Mouse (Mus musculus) adrenal gland, postnatal 4 days (tissue): Measurements from ENCODE around the gene Srf. TPM values are rescaled to one million over a fixed set of nuclear protein-coding genes. Genes with fewer than 3 reads are reported as not detected.

ENCODE experiments used
- DNase-seq, 2 experiments: peaks; one replicate each; pipeline ENCODE4 v3.0.0; 2021 to 2022; ENCODE audit warnings: low spot score in 2 of 2, mixed read lengths in 2 of 2
- long read RNA-seq, 2 experiments: library from polyadenylated mRNA; stranded (forward); transcript quantifications; one replicate each; pipeline ENCODE4 v2.0.0; 2021
- total RNA-seq, 2 experiments: library from RNA; stranded (reverse); gene quantifications; 2 replicates each; pipeline ENCODE4 v1.2.3; 2021

The Srf gene
- 10 to 100 TPM; 35.4 to 36.8 TPM for total RNA-seq
- long read RNA-seq, experiment 1, partial matches to known transcripts, result 9 of 12 reads
- long read RNA-seq, experiment 1, other reads (novel, unspliced or antisense), result 0 of 12 reads
- long read RNA-seq, experiment 2, partial matches to known transcripts, result 4 of 9 reads
- long read RNA-seq, experiment 2, other reads (novel, unspliced or antisense), result 3 of 9 reads

- DNase-seq, result peak; percentile 78 to 89
Measured at GRCm38 (mm10) chr17:46555673-46556583, at the start of gene Srf. Gene Srf, minus strand, starts transcription at chr17:46556175.

DNA sequence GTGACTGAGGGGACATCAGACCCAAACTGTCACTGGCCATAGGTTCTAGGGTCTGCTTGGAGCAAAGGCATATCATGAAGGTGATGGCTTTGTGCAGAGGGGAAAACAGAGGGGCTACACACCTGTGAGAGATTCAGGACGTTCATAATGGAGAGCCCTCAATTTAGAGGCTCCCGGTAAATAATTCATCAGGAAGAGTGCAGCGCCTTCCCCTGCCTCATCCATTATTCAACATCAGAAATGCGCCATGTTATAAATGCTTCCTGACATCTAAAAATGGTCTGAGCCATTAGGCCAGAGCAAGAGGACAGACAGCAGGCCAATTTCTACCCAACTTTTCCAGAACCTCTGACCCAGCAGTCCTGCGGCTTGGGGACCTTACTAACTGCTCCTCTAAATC, 49.2 kb upstream of the Srf start:
- DNase-seq, result no peak

- no peak for DNase-seq
Measured at GRCm38 (mm10) chr17:46603229-46603628, 47.3 kb upstream of the Srf start.

GRCm38 (mm10) chr17:46602212-46602611, 46.2 kb upstream of the Srf start:
- DNase-seq, result no peak

DNA sequence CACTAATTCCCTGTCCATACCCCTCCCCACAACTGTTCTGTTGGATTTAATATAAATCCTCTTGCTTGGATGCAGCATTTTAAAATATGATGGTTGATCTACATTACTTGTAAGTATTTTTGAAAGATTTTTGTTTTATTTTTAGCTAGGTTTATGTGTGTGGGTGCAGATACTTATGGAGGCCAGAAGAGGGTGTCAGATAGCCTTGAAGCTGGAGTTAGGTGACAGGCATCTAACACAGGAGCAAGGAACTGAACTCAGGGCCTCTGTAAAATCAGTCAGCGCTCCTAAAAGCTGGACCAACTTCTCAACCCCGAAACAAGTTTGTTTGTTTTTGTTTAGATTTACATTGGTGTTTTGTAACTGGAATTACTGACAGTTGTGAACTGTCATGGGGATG, 44.6 kb upstream of the Srf start:
- DNase-seq, result no peak

GRCm38 (mm10) chr17:46598963-46599362, 43.0 kb upstream of the Srf start:
- no peak for DNase-seq

DNA sequence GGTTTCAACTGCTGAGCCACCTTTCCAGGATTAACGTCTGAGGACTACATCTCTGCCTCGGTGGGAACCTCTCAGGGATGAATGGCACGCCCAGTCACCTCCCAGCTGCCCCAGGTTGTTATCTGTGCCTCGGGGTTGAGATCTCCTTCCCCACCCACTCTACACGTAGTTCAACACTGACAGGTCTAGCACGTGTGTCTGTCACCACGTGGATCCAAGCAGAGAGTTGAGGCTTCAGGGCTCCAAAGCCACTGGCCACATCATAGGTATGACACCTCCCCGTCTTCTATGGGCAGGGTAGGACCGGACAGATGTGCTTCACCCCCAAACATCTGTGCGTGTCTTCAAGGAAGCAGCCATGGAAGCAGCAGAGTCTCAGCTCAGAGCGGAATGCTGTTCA, 42.0 kb upstream of the Srf start:
- DNase-seq, result no peak

DNA sequence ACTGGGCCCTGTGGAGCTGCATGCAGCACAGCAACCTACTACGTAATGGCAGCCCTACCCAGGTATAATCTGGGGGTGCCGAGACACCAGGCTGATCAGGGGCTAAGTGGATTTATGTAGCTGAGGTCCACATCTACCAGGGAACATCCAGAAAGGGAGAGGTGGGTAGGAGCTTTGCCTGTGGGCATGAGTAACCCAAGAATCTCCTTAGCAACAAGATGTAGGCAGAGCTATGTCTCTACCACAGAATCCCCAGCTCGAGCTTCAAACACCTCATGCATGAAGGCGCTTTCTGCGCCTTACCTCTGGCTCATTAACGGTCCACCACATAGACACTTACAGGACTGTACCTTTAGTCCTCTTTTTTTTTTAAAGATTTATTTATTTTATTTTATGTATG, 39.4 kb upstream of the Srf start:
- no peak for DNase-seq

GRCm38 (mm10) chr17:46594606-46595005, 38.6 kb upstream of the Srf start:
- DNase-seq, result no peak

DNA sequence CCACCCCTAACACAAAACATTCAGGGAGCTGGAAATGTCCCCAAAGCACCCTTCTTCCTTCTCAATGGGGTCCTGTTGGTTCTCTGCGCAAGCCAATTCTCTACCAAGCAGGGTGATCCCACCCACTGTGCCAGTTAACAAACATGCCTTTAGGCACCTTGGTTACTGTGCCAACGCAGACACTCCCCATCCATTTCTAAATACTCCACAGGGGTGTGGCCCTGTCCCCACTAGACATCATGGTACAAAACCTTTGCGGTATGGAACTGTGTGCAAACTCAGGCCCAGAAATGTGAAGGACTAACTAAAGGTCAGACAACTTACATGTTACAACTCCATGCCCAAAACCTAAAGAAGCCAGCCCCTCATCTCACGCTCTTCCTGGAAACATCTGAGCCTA, 37.1 kb upstream of the Srf start:
- no peak for DNase-seq

DNA sequence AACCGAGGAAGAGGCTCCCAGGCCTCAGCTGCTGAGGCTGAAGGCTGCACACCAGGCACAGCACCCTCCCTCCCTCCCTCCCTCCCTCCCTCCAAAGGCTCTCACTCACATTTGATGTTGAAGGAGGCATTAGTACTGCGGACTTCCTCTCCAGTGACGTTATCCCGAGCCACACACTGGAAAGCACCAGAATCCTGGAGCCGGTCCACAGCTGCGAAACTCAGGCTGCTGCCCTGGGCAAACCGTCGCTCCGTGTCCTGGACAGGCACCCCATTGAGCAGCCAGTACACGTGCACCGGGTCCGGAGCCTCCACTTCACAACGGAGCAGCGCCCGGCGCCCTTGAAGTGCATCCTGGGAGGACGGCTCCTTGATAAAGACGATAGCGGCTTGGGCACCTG, 35.4 kb upstream of the Srf start:
- DNase-seq, result no peak

- no peak for DNase-seq
Measured at GRCm38 (mm10) chr17:46590439-46590838, 34.5 kb upstream of the Srf start.

- DNase-seq, result no peak
Measured at GRCm38 (mm10) chr17:46589635-46590314, 33.8 kb upstream of the Srf start.

DNA sequence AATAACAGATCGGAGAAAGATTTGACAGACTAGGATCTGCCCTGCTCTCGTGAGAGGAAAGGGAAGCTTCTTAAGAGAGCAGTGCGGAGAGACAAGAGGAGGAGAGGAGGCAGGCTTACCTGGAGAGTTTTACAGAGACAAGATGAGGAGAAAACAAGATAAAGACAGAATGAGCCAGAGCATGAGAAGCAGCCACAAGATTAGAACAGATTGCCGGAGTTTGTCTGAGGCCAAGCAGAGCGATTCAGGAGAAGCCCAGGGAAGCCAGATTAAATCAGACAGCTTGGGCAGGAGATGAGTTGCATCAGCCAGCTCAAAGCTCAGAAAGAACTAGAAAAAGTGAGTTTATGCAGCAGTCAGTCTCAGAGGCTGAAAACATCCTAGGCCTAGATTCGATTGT, 32.9 kb upstream of the Srf start:
- no peak for DNase-seq

- no peak for DNase-seq
Measured at GRCm38 (mm10) chr17:46588173-46588572, 32.2 kb upstream of the Srf start.

DNA sequence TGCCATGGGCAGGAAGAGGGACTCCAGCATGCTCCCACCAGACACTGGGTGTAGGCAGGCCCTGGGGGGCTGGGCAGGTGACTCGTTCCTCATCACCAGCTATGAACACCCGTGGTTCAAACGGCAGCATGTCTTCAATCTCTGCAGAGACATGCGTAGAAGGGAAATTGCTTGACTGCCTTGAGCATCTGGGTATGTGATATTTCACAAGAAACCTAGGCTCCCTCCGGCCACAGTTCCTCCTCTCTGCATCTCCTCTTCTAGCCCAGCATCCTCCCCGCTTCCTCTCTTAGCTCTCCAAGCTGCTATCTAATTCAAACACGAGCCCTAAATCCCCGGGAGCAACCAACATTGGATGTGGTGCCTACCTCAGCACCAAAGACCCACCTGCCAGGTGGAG, 30.4 kb upstream of the Srf start:
- no peak for DNase-seq

- no peak for DNase-seq
Measured at GRCm38 (mm10) chr17:46578650-46579049, 22.7 kb upstream of the Srf start.

- no peak for DNase-seq
Measured at GRCm38 (mm10) chr17:46576070-46576469, 20.1 kb upstream of the Srf start.

DNA sequence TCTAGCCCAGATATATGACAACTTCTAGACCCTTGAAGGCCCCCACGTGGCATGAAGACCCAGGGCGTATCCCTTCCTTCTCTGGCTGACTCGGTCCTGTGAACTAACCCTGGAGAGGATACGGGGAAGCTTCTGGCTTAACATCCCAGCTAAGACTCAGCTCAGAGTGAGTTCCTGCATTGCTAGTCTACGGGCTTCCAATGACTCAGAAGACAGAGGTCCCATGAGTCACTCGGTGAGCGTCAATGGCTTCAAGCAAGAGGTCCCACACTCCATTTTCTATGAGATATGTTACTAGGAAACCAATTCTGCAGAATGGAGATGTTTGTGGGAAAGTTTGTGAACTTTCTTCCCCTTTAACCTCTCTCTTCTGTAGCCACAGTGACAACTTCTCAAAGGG, 18.6 kb upstream of the Srf start:
- no peak for DNase-seq

- no peak for DNase-seq
Measured at GRCm38 (mm10) chr17:46571005-46571404, 15.0 kb upstream of the Srf start.

DNA sequence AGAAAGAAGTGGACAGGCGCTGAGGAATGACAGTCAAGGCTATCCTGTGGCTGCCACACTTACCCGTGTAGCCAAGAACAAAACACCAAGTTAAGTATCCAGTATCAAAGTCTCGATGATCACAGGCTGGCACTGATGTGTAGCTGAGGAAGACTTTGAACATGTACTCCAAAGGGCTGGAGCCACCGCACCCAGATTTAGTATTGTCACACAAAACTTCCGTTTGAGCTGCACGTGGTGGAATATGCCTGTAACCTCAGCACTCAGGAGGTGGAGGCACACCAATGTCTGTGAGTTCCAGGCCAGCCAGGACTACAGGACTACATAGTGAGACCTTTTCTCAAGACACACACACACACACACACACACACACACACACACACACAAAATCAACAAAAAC, 3.2 kb upstream of the Srf start:
- no peak for DNase-seq

DNA sequence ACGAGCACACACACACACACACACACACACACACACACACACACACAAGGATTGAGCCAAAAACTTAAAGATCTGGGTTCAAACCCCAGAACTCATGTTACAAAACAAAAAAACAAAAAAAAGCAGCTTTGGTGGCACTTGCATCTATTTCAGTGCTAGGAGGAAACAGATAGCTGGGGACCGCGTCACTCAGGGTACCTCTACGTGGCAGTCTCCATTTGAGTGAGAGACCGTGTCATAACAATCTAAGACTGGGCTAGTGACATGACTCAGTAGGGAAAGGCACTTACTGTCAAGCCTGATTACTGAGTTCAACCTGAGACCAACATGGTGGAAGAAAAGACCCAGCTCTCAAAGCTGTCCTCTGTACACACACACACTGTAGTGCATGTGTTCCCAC, 2.2 kb upstream of the Srf start:
- no peak for DNase-seq
